Mouse (Mus musculus) stomach, postnatal 0 days (tissue): ENCODE data around the gene Neurl4. TPM values are rescaled to one million over a fixed set of nuclear protein-coding genes. Genes with fewer than 3 reads are reported as not detected.
"Not testable (repeated sequence)": the region's sequence is repeated elsewhere in the genome, so short reads cannot be mapped to it uniquely, and the experiment has no call there.

Experiments used
- ATAC-seq: fragments of 200-750 bp; cut with Nextera tagmentation; 2 replicates; pipeline ENCODE4 v1.8.0; 2017; ENCODE audit not compliant: low FRiP score, low TSS enrichment
- DNase-seq: peaks from one replicate; pipeline ENCODE4 v3.0.0-alpha.2; 2016; ENCODE audit warnings: low spot score
- H3K27ac ChIP-seq: fragments of 300-500 bp; sonication (generic); replicated peaks from 2 replicates; pipeline ENCODE4 v1.5.1; 2014; ENCODE audit warnings: mild to moderate bottlenecking, control low read depth
- H3K27me3 ChIP-seq: fragments of 300-500 bp; sonication (generic); 2 replicates; pipeline ENCODE4 v1.6.1; 2014; ENCODE audit warnings: low read length; ENCODE audit not compliant: control insufficient read depth, insufficient read depth
- H3K36me3 ChIP-seq: fragments of 300-500 bp; sonication (generic); 2 replicates; pipeline ENCODE4 v1.6.1; 2014; ENCODE audit warnings: low read length, mixed read lengths; ENCODE audit not compliant: control insufficient read depth, insufficient read depth
- H3K4me1 ChIP-seq: fragments of 300-500 bp; sonication (generic); replicated peaks from 2 replicates; pipeline ENCODE4 v1.6.1; 2014; ENCODE audit warnings: antibody characterized with exemption; ENCODE audit not compliant: control insufficient read depth, insufficient read depth
- H3K4me2 ChIP-seq: fragments of 300-500 bp; sonication (generic); replicated peaks from 2 replicates; pipeline ENCODE4 v1.6.1; 2014; ENCODE audit warnings: low read depth, mild to moderate bottlenecking, control low read depth, moderate library complexity
- H3K4me3 ChIP-seq: fragments of 300-500 bp; sonication (generic); 2 replicates; pipeline ENCODE4 v1.5.1; 2014; ENCODE audit warnings: low read depth, low read length, control low read depth
- H3K9ac ChIP-seq: fragments of 300-500 bp; sonication (generic); 2 replicates; pipeline ENCODE4 v1.6.1; 2014; ENCODE audit warnings: mild to moderate bottlenecking, low read length, control low read depth, mixed read lengths
- H3K9me3 ChIP-seq: fragments of 300-500 bp; sonication (generic); 2 replicates; pipeline ENCODE4 v1.6.1; 2016; ENCODE audit warnings: low read length; ENCODE audit not compliant: control insufficient read depth
- CTCF ChIP-seq: IDR thresholded peaks from 2 replicates; pipeline ENCODE4 v1.5.1; 2016; ENCODE audit warnings: antibody characterized with exemption, low read depth, mild to moderate bottlenecking, moderate library complexity
- EP300 ChIP-seq: optimal IDR thresholded peaks from 2 replicates; pipeline ENCODE3; 2016; ENCODE audit warnings: antibody characterized with exemption
- WGBS: fragments of 180-500 bp; shearing (Covaris S2); extraction: QIAGEN DNeasy Blood & Tissue Kit; methylation state at CpG from one replicate; pipeline ENCODE4 v1.1.7; 2014; 5-methylcytosine and 5-hydroxymethylcytosine counted together
- polyA plus RNA-seq: library from polyadenylated mRNA; unstranded; fragments of >200 nt; fragmentation: Nextera tagmentation; extraction: Ambion mirVana; gene quantifications from 2 replicates; pipeline ENCODE4 v1.2.1, GENCODE M21; 2015

The Neurl4 gene
- polyA plus RNA-seq, 1 experiment from 2014 or later = 2.3 TPM

DNA sequence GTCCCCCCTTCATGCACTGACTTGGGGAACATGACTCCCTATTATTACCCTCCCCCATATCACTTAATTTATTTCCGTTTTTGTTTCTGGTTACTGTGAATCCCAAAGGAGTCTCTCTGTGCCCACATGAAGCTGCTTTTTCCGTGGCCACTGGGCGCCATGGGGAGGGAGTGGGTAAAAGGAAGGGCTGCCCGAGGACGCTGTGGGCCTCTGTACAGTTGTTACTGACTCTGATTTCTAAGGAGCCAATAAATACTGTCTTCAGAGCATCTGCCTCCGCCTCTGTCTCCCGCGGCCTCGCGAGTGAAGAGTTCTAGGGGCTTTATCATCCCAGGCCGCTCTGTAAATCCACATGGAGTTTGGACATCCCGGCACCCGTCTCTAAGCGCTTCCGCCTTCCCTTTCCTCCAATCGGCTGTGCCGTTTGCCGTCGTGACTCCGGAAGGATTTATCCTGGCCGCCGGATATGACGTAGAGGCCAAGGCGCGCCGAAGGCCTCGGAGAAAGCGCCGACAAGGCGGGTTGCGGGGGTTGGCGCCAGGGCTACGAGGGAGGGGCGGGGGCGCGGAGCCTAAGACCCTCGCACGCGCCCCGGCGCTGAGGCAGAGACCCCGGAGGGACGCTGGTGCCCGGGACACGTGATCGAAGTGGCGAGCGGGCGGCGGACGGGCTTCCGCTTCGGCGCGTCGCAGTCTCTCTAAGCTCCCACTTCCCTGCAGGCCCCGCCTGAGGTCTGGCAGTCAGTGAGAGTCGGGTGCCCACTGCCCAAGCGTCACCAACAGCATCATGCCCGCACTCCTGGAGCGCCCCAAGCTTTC is 12.9 kb downstream of the Neurl4 start, which contains the start of gene Gps2:
Gene Gps2, plus strand, starts transcription at position 335 of the 818 bp plus-strand sequence.
- 2% methylated on average over 61 of the region's 61 CpGs for WGBS
- ATAC-seq = peak; percentile 88
- peaks cover 40% of the 10 kb centered on the region for H3K36me3 ChIP-seq

DNA sequence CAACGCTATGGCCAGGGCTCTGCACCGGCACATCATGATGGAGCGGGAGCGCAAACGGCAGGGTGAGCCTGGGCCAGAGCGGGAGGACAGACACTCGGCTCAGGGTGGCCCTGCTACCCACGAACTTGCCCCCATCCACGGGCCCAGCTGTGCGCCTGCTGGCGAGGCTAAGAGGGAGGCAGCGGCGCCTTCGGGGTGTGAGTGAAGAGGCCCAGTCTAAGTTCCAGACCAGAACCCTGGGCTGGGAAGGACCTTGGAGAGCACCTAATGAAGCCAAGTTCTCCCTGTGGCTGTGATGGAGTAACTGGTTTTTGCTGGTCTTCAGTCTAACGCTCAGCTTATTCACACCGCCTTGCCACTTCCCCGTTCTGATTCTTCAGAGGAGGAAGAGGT is 13.5 kb downstream of the Neurl4 start:
- peaks cover 35% of the 10 kb centered on the region for H3K36me3 ChIP-seq
- ATAC-seq = no peak
- WGBS = 2% methylated on average over 17 of the region's 17 CpGs

More for the DNA sequence above, 12.9 kb downstream of the Neurl4 start, which contains the start of gene Gps2:
- H3K27ac ChIP-seq = peak within 1 kb of the TSS; percentile 91
- TF ChIP-seq CTCF (no peak), EP300 (no peak)
- peak within 1 kb of the TSS; percentile 93 for H3K4me2 ChIP-seq
- peak within 1 kb of the TSS; percentile 78 for H3K4me3 ChIP-seq
- peak; percentile 93 for DNase-seq
- H3K9me3 ChIP-seq = no peaks in the 10 kb centered on the region
- no peaks in the 10 kb centered on the region for H3K27me3 ChIP-seq
- H3K4me1 ChIP-seq = peaks cover 2% of the 10 kb centered on the region; the same call in 1 of the 2 replicates
- H3K9ac ChIP-seq = peak within 1 kb of the TSS; percentile 89

DNA sequence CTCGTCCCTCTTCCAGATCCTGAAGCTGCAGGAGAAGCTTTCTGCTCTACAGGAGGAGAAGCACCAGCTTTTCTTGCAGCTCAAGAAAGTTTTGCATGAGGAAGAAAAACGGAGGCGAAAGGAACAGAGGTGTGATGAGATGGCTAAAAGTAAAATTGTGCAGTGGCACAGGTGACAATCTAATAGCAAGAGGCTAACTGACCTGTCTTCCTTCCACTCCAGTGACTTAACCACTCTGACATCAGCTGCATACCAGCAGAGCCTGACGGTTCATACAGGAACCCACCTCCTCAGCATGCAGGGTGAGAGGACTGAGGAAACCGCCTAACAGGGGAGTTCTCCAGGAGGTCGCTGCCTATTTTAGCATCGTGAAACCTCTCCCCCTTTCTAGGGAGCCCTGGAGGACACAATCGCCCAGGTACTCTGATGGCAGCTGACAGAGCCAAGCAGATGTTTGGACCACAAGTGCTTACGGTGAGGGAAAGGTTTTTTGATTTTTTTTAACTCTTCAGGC is 14.1 kb downstream of the Neurl4 start:
- Histone ChIP-seq H3K36me3 (peaks cover 30% of the 10 kb centered on the region), H3K27ac (no peak overlapping the region), H3K27me3 (no peaks in the 10 kb centered on the region), H3K4me2 (peak overlapping the region; percentile 93), H3K4me1 (peaks cover 5% of the 10 kb centered on the region; the same call in 1 of the 2 replicates), H3K9me3 (no peaks in the 10 kb centered on the region), H3K4me3 (no peak overlapping the region), H3K9ac (no peak overlapping the region; the same call in 1 of the 2 replicates)
- ATAC-seq (no peak), DNase-seq (no peak)
- TF ChIP-seq CTCF (no peak), EP300 (no peak)
- 30% methylated on average over 9 of the region's 9 CpGs for WGBS

More for the DNA sequence above, 13.5 kb downstream of the Neurl4 start:
- Histone ChIP-seq H3K9ac (peak overlapping the region; percentile 89), H3K27ac (peak overlapping the region; percentile 91), H3K9me3 (no peaks in the 10 kb centered on the region), H3K4me1 (peaks cover 4% of the 10 kb centered on the region; the same call in 1 of the 2 replicates), H3K4me2 (peak overlapping the region; percentile 93), H3K27me3 (no peaks in the 10 kb centered on the region), H3K4me3 (peak overlapping the region; percentile 78)
- DNase-seq = peak; percentile 54
- TF ChIP-seq CTCF = no peak
- no peak for TF ChIP-seq EP300

DNA sequence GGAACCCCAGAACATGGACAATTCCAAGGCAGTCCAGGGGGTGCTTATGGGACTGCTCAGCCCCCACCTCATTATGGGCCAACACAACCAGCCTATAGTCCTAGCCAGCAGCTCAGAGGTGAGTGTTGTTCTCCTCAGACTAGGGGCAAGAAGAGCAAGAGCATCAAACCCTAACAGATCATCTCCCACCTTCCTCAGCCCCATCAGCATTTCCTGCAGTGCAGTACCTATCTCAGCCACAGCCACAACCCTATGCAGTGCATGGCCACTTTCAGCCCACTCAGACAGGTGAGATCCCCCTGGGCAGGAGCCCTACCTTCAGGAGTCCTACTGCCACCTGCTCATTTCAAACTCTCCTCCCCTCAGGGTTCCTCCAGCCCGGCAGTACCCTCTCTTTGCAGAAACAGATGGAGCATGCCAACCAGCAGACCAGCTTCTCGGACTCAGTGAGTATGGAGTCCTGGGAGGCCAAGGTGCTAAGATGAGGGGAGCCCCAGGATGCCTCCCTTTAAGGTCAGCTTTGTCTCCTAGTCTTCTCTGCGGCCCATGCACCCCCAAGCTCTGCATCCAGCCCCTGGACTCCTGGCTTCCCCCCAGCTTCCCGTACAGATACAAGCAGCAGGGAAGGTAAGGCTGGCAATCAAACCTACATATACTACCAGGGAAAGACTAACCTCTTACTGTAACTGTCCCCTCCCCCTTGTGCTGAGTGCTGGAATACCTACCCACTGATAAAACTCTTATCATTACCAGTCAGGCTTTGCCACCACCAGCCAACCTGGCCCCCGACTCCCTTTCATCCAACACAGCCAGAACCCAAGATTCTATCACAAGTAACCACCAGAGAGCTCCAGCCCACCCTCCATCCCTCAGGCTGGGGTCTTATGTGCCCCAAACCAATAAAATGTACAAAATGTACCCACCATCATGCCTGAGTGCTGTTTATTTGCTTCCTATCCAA is 15.1 kb downstream of the Neurl4 start:
- Histone ChIP-seq H3K4me1 (peaks cover 5% of the 10 kb centered on the region; the same call in 1 of the 2 replicates), H3K4me3 (no peak overlapping the region), H3K9ac (no peak overlapping the region)

DNA sequence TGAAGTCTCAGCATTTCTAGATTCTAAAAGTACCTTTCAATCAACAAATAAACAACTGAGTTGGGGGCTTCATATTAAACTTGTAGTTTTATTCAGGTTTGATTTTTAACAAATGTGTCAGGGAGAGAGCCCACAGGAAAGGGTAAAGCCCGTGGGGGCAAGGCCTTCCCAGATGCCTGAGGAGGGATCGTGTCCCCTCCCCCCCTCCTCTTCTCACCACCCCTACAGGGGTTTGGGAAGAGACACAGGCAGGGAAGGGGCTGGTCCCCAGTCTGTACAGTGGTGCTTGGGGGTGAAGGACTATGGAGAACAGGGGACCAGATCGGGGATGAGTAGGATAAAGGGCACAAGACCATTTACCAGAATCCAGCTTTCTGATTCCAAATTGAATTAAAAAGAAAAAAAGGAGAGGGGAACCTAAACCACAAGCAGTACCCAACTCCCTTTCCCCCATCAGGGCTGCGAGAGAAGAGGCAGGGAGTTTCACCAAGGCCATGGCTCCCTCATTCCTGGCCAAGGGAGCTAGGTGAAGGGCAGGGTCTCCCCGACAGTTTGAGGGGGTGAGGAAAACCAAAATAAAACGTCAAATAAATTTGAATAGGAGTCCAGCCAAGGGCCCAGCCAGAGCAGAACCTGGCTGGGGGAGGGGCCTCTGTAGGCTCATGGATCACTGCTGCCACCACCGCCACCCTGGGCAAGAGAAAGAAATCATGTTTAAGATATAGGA is 15.9 kb downstream of the Neurl4 start:
- not testable (repeated sequence) for H3K4me2 ChIP-seq, H3K9me3 ChIP-seq, ATAC-seq, H3K4me3 ChIP-seq, DNase-seq, H3K9ac ChIP-seq, H3K27ac ChIP-seq, H3K27me3 ChIP-seq, H3K4me1 ChIP-seq
- WGBS = 51% methylated on average over 7 of the region's 7 CpGs
- peaks cover 25% of the 10 kb centered on the region for H3K36me3 ChIP-seq

More for the DNA sequence above, 15.1 kb downstream of the Neurl4 start:
- no peak overlapping the region for H3K27ac ChIP-seq
- 66% methylated on average over 5 of the region's 5 CpGs for WGBS
- H3K4me2 ChIP-seq = no peak overlapping the region
- no peak for TF ChIP-seq CTCF
- no peak for TF ChIP-seq EP300
- no peak for DNase-seq
- no peak for ATAC-seq
- peaks cover 26% of the 10 kb centered on the region for H3K36me3 ChIP-seq
- no peaks in the 10 kb centered on the region for H3K9me3 ChIP-seq
- H3K27me3 ChIP-seq = no peaks in the 10 kb centered on the region
